Mouse (Mus musculus): ENCODE results near the gene Zfp385b.
A peak's percentile ranks its signal among the peaks of the same experiment; 100 is the strongest.
"Not testable (repeated sequence)": the region's sequence is repeated elsewhere in the genome, so short reads cannot be mapped to it uniquely, and the experiment has no call there.

Gene Zfp385b

DNA sequence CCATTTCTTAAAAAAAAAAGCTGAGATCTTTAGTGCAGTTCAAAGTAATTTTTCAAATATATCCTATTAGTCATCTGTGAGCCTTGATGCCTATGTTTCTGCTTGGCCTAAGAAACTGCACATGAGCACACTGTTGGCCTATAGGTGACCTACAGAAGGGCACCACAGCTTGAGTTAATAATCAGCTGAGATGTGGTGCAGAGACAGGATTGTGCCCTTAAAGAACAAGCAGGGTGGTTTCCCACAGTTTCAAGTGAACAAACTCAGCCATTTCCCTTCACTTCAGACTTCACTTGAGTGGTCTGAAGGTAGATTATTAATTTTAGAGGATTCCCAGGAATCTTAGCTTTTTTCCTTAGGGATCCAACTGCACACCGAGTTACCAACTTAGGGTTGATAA is 362.3 kb downstream of the Zfp385b start:
- no peak for DNase-seq (ENCODE audit: low spot score)

DNA sequence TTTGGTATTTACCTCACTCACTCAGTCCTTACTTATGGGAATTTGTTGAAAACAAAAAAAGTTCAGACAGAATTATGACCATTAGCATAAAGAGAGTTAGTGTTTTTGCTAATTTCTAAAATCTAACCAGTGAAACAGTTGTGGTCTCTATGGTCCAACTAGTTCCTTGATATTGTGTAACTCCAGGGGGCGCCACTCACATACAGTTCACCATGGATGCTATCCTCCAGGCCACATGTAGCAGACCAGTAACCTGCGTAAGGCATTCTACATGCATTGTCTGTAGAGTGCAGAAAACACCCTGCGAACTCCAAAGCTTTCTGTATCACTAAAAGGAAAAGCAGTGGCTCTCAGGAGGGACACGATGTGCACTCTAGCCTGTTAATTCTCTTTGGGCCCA is 362.8 kb downstream of the Zfp385b start:
- DNase-seq (ENCODE audit: low spot score), result peak; percentile 22

GRCm38 (mm10) chr2:77454341-77454937 is 365.0 kb downstream of the Zfp385b start:
- DNase-seq (ENCODE audit: low spot score), result no peak

GRCm38 (mm10) chr2:77453786-77454185 is 365.7 kb downstream of the Zfp385b start:
- no peak for DNase-seq (ENCODE audit: low spot score)

DNA sequence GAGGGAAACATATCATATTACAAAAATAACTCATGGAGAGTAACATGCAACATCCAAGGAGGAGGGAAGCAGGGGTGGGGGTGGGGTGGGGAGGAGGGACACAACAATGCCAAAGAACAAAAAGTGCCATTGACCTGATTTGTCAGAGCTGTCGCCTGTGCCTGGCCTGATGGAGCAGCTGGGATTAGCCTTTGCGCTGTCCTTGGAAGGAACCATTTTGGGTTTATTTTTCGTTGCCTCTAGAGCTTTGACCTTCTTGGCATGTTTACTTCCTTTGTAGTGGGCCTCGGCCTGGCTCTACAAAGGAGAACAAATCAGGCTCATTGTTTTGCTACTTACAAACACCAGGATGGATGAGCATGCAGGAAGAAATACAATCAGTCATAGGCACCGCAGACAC is 369.4 kb downstream of the Zfp385b start:
- not testable (repeated sequence) for DNase-seq (ENCODE audit: low spot score)

GRCm38 (mm10) chr2:77448951-77449480 is 370.4 kb downstream of the Zfp385b start:
- no peak for DNase-seq (ENCODE audit: low spot score)

GRCm38 (mm10) chr2:77444282-77444681 is 375.2 kb downstream of the Zfp385b start:
- DNase-seq (ENCODE audit: low spot score), result no peak

DNA sequence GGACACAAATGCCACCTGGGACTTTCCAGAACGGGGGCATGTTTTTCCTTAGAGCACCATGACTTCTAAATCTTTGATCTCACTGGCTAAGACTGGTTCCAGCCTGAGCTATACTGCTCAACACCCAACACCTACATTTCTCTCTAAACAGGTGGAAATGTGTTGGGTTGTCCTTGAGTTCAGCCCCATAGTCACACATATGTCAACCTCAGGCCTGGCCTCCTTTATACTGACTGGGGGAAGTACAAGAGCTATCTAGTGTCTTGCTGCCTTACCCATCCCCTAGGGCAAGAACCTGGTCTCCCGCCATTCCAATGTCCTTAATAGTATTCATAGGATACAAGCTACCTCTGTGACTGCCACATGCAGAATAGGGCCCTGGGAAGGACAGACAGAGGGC is 378.8 kb downstream of the Zfp385b start:
- no peak for DNase-seq (ENCODE audit: low spot score)

GRCm38 (mm10) chr2:77436241-77436759 is 383.1 kb downstream of the Zfp385b start:
- DNase-seq (ENCODE audit: low spot score), result no peak

DNA sequence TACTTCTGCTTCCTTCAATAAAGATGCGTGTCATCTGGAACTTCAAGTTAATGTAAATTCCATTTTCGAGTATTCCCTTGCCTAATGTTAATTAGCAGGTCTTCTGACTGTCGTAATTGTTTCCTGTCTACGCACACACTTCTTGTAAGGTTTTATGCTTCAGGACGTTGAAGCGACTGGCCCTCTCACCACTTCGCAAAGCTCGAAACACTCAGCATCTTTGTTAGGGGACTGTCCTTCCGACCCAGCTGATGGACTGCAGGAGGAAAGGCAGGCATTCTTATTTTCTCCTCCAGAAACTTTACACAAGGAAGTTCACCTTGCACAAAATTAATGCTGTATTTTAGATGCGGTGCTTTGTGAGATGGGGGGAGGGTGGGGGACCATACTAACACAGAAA is 400.0 kb downstream of the Zfp385b start:
- DNase-seq (ENCODE audit: low spot score), result no peak

DNA sequence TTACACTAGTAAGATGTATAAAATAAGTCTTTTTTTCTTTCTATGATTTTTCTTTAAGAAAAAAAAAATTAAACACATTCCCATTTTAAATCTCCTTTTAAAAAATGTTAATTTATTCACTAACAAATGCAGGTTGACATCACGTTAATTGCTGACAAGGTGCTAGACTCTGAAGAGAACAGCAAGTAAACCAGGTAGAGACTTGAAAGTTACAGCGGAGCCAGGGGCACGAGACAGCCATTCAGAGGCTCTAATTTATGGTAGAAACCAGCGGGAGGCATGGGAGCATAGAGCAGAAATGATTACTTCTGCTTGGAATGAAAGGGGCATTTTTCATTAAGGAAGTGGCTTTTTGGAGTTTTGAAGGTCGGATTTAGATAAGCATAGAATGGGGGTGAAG is 401.4 kb downstream of the Zfp385b start:
- DNase-seq (ENCODE audit: low spot score), result no peak

- DNase-seq (ENCODE audit: low spot score), result no peak
Measured at GRCm38 (mm10) chr2:77412171-77412570, 407.3 kb downstream of the Zfp385b start.

- no peak for DNase-seq (ENCODE audit: low spot score)
Measured at GRCm38 (mm10) chr2:77411612-77412011, 407.8 kb downstream of the Zfp385b start.

DNA sequence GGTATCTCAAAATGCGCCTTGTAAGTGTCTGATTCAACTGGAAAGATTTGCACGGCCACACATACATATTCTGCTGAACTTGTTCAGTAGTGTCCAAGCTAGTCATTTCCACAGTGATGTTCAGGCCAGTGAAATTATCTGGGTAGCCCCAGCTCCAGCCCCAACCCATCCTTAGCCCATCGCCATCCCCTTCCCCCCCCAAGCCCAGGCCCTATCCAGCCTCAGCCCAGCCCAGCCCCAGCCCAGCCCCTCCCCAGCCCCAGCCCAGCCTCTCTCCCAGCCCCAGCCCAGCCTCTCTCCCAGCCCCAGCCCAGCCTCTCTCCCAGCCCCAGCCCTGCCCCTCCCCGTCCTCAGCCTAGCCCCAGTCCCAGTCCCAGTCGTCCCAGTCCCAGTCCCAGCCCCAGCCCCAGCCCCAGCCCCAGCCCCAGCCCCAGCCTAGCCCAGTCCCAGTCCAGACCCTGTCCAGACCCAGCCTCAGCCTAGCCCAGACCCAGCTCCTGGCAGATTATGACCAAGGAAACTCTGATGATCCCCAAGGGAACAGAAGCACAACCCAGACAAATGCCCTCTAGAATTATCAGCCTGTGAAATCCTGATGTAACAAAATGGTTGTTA is 409.8 kb downstream of the Zfp385b start:
- no peak for DNase-seq (ENCODE audit: low spot score)

GRCm38 (mm10) chr2:77408972-77409371 is 410.5 kb downstream of the Zfp385b start:
- DNase-seq (ENCODE audit: low spot score), result no peak

DNA sequence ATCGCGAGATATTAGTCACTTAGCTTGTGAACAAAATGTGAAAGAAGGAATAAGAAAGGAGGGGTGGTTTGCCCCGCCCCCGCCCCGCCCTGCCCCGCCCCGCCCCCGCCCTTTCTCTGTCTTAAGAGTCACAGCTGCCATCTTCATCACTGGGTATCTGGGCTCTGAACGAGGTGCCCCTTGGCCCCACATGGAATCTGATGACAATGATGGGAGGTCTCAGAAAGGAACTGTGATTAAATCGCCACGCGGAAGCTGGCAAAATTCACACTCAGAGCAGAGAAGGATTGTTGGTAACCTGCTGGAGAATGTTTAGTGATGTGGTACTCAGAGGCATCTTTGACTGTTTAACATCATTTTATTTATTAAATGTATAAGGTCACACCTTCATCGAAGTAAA is 417.1 kb downstream of the Zfp385b start:
- no peak for DNase-seq (ENCODE audit: low spot score)

DNA sequence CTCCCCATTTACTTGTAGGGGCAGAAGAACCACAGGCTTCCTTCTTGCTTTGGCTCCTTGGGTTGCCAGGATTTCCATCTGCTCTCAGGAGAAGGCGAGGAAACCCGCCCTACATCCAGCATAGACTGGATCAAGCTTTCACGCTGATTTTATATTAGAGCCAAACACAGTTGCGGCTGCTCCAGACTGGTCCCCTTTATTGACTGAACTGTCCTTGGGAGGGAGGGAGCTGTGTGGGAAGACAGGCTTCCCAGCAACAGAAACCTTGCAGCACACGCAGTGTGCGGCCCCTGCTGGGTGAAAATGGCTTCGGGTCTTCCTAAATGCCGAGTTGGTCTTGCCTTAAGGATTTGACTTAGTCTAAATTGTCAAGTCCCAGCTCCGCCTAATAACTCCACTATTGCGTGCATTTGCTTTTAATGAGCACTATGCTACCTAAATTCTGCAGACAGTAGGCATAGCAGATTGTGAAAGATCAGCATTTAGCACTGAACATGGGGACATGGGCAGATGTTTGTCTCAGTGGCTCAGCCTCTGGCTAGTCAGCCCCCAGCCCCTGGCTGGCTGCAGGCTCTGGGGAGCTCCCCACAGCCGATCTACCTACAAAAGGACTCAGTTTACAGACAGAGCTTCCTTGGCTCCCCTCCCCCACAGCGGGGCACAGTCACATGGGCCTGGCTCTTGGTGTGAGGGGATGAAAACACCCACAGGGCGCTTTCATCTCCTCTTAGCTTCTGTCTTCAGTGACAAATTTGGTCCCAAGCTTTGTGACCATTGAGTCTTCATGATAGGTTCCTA is 417.8 kb downstream of the Zfp385b start:
- peak; percentile 13 for DNase-seq (ENCODE audit: low spot score)

DNA sequence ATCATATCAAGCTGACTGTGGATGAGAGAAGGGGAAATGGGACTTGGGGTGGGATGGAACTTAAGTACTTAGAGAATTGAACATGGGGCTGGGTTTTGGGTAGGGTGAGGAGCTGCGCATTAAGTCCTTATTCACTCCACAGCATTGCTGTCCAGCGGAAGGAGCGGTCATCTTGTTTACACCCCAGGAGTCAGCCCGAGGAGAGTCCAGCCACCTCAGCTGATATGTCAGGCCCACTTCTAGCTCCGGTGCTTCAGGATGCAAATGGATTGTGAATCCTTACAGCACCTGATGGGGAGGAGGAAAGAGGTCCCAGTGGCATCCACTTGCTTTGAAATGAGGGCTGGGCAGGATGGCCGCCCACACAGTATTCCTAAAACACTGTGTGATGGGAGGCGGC is 425.6 kb downstream of the Zfp385b start:
- DNase-seq (ENCODE audit: low spot score), result no peak

DNA sequence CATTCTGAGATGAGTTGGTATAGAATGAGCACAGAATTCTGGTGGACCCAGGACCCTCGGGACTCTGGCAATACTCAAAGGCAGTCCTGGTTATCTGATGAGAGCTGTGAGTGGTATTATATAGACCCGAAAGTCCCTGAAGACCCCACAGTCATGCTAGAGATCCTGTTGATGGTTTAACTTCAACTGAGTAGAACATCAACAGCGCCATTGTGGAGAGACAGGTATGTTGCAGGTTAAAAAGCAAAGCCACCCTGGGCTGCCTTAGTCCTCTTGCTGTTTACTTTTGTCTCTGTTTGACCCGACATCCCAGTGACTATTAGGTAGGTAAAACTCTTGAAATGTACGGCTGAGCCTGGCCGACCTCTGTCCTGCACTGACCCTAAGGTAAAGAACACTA is 431.3 kb downstream of the Zfp385b start:
- DNase-seq (ENCODE audit: low spot score), result no peak

DNA sequence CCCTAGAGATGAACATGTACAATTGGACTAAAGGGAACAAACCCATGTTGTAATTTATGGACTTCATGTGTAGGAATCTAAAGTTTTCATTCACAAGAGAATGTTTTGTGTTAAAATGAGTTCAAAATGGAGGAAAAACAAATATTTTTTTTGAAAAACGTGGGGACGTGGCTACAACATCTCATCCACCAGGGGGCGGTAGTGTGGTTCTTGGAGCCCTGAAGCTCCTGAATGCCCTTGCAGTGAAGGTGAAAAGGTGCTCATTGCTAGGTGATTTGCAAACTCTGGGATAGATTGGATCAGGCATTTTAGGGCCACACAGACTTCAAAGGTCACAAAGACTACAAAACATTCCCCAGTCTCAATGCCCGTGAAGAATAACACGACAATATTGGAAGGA is 432.9 kb downstream of the Zfp385b start:
- DNase-seq (ENCODE audit: low spot score), result peak; percentile 7

DNA sequence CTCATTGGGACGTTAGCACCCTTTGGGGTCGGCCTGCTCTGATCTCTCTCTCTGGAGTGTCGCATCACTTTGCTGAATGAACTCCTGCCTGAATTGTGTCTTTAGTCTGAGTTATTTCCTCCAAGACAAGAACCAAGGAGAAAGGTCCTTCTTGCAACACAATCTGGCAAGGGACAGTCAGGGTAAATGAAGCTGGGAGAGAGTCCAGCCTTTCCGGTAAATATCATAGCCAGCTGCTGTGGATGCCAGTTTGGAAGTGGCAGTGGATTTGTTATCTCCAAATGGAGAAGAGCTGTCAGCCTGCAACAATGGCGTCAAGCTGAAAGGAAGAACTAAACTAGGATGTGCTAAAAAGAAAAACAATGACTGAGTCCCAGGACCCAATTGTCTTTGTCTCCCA is 436.7 kb downstream of the Zfp385b start:
- no peak for DNase-seq (ENCODE audit: low spot score)

DNA sequence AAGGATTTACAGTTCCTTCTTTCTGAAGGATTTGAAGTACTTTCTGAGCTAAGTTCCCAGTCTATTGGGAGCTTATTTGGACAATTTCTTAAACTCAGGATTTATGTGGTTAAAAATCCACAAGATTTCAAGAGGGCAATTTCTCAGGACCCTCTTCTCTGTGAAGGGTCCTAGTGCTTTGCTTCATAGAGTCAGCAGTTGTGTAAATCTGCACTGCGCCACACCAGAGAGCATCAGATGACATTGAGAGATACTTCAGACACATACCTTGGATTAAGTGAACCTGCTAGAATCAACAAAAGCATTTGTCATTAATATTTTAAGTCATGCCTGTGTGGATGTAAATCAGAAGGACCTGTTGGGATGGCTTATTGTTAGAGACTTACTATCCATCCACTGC is 439.5 kb downstream of the Zfp385b start:
- no peak for DNase-seq (ENCODE audit: low spot score)

DNA sequence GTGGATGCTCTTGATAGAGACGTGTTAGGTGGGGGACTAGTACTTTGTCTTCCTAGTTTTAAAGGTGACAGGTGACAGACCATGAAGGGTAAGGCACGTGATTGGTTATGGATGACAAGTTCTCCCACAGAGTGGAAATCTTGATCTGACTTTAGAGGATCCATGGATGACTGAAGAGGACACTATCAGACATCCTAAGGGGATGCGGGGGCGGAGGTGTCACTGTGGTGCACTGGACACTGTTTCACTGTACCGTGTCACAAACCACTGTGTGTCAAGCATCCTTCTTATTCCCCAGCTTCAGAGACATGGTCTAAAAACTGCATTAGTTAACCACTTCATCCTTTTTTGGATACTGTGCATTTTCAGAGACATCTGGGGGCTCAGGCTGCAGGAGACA is 440.1 kb downstream of the Zfp385b start:
- no peak for DNase-seq (ENCODE audit: low spot score)
